Mouse (Mus musculus) heart, embryonic 16.5 days (tissue): ENCODE measurements around the gene Ranbp17. TPM values are rescaled to one million over a fixed set of nuclear protein-coding genes. Genes with fewer than 3 reads are reported as not detected.

Experiments
- ATAC-seq: fragments of 200-750 bp; cut with Nextera tagmentation; replicated peaks from 2 replicates; pipeline ENCODE4 v1.8.0; 2017; ENCODE audit warnings: moderate number of reproducible peaks; ENCODE audit not compliant: insufficient read depth, low FRiP score; ENCODE audit errors: extremely low read depth
- H3K27ac ChIP-seq: fragments of 300-500 bp; sonication (generic); 2 replicates; pipeline ENCODE4 v1.5.1; 2014; ENCODE audit warnings: mild to moderate bottlenecking, low read length, control low read depth, moderate library complexity
- H3K27me3 ChIP-seq: fragments of 300-500 bp; sonication (generic); 2 replicates; pipeline ENCODE4 v1.6.1; 2014; ENCODE audit warnings: low read length, mixed read lengths; ENCODE audit not compliant: control insufficient read depth, insufficient read depth
- H3K36me3 ChIP-seq: fragments of 300-500 bp; sonication (generic); 2 replicates; pipeline ENCODE4 v1.6.1; 2014; ENCODE audit not compliant: control insufficient read depth, insufficient read depth
- H3K4me1 ChIP-seq: fragments of 300-500 bp; sonication (generic); 2 replicates; pipeline ENCODE4 v1.6.1; 2014; ENCODE audit warnings: low read length, mixed read lengths; ENCODE audit not compliant: control insufficient read depth, insufficient read depth
- H3K4me2 ChIP-seq: fragments of 300-500 bp; sonication (generic); 2 replicates; pipeline ENCODE4 v1.6.1; 2014; ENCODE audit warnings: low read depth, mild to moderate bottlenecking, control low read depth, low read length
- H3K4me3 ChIP-seq: fragments of 300-500 bp; sonication (generic); 2 replicates; pipeline ENCODE4 v1.5.1; 2014; ENCODE audit warnings: mild to moderate bottlenecking, control low read depth, low read length
- H3K9ac ChIP-seq: fragments of 300-500 bp; sonication (generic); 2 replicates; pipeline ENCODE4 v1.6.1; 2014; ENCODE audit warnings: low read length, control low read depth
- H3K9me3 ChIP-seq: fragments of 300-500 bp; sonication (generic); replicated peaks from 2 replicates; pipeline ENCODE4 v1.6.1; 2016; ENCODE audit warnings: low read length; ENCODE audit not compliant: control insufficient read depth
- WGBS: fragments of 180-500 bp; shearing (Covaris S2); extraction: QIAGEN DNeasy Blood & Tissue Kit; methylation state at CpG from one replicate; pipeline ENCODE4 v1.1.7; 2014; 5-methylcytosine and 5-hydroxymethylcytosine counted together
- polyA plus RNA-seq: library from polyadenylated mRNA; unstranded; fragments of >200 nt; fragmentation: Nextera tagmentation; extraction: Ambion mirVana; gene quantifications from 2 replicates; pipeline ENCODE4 v1.2.1, GENCODE M21; 2015

Ranbp17 gene
- polyA plus RNA-seq, 1 experiment from 2014 or later: 3.1 TPM

DNA sequence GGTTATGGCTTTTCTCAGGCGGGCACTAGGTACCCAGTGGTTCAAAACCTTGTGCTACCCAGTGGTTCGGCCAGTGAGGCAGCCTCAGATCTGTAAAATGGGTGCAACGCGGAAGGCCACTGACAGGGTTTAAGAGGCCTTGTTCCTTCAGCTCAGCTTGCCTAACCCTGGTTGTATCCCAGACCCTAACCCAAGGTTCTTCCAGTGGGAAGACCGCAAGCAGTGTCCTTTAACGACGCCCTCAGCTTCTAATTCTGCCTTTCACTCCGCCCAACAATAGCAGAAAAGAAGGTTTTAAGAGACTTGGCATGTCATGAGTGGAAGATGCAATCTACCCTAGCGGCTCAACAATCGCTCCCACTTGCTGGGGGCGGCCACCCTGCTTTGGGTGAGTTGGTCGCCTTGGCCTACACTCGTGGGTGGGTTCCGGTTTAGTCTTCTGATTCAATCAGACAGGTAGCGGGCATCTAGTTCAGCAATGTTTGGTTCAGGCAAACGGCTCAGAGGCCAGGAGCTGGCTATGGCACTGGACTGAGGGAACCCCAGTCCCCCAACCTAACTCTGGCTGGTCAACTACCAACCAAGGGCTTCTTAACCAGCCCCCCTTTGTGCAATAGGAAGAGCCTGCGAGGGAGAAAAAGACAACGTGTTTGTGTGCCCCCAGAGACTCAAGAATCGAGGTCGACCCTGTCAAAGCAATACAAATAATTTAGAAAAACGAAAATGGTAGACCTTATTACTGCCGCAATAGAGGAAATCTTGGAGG, 315.0 kb downstream of the Ranbp17 start:
- Histone ChIP-seq H3K27ac (no peak overlapping the region), H3K4me3 (no peak overlapping the region), H3K27me3 (peaks cover 89% of the 10 kb centered on the region), H3K4me2 (no peak overlapping the region), H3K9me3 (peaks cover 7% of the 10 kb centered on the region; the same call in 1 of the 2 replicates), H3K9ac (no peak overlapping the region), H3K4me1 (peaks cover 11% of the 10 kb centered on the region), H3K36me3 (no peaks in the 10 kb centered on the region)
- WGBS: 24% methylated on average over 22 of the region's 22 CpGs
- ATAC-seq: no peak

DNA sequence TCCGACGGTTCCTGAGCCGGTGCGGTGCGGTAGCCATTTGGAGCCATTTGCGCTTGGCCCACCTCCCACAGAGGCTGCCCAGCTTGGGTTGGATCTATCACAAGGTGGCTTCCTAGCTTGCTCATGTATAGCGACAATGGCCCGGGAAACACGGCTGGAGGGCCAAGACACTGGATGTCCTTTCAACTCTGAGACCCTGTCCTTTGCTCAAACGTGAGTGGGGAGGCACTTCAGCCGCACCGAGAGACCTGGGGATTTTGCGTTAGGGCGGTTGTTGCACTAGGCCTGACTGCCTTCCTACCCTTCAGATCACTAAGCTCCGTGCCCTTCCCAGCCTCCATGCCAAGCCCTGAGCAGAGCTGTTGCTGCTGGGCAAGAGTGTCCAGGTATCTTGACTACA, 315.9 kb downstream of the Ranbp17 start:
- Histone ChIP-seq H3K27me3 (peaks cover 89% of the 10 kb centered on the region), H3K27ac (no peak overlapping the region), H3K36me3 (no peaks in the 10 kb centered on the region), H3K4me3 (no peak overlapping the region), H3K4me1 (peaks cover 11% of the 10 kb centered on the region), H3K4me2 (no peak overlapping the region), H3K9ac (no peak overlapping the region), H3K9me3 (peaks cover 7% of the 10 kb centered on the region; the same call in 1 of the 2 replicates)
- 17% methylated on average over 15 of the region's 15 CpGs for WGBS
- ATAC-seq: no peak

DNA sequence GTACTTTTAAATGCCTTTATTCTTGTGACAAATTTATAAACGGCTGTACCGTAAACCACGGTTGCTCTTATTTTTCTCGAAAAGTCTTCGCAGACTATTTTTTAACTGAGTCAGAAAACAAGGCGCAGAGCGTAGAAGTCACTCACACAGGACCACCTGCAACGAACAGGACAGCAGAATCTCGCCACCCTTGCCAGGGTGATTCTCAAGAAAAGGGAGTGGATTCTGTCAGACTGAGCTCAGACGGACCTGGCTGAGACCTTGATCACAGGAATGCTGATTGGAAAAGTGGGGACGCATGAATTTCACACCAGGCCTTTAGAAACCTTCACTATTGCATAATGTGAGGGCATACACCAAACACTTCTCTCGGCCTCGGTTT, 316.4 kb downstream of the Ranbp17 start:
- no peak for ATAC-seq
- Histone ChIP-seq H3K27me3 (peaks cover 84% of the 10 kb centered on the region), H3K36me3 (no peaks in the 10 kb centered on the region), H3K27ac (no peak overlapping the region), H3K4me1 (peaks cover 11% of the 10 kb centered on the region), H3K9ac (no peak overlapping the region), H3K4me2 (no peak overlapping the region), H3K4me3 (no peak overlapping the region), H3K9me3 (peaks cover 7% of the 10 kb centered on the region; the same call in 1 of the 2 replicates)
- WGBS: 32% methylated on average over 13 of the region's 13 CpGs

DNA sequence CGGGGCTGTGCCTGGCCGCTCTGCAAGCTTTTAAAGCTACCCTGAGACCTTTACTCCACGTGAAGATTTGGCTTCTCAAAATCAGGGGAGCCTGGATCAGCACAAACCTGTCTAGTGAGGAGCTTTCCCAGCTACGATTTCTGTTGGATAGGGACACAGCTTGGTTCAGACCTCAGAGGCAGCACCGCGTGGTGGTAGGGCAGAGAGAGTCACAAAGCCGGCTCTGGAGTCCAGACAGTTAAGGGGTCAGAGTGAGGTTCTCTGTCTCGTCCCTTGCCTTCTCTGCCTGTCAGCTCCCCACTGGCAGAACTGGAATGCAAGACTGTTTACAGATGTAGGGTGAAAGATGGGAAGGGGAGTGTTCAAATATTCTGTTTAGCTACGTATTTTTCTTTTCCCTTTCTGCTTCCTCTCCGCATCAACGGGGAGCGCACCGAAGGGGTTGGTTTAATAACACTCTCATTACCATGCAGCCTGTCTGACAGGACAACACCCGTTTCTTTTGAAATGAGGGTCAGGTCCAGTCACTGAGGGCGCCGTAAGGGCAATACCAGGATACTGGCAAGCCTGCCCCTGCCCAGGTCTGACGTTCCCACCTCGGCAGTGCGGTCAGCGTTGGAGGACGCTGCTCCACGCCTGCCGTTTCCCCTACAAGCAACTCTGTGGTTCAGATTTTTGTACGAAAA, 317.0 kb downstream of the Ranbp17 start:
- Histone ChIP-seq H3K9ac (no peak overlapping the region), H3K27me3 (peaks cover 83% of the 10 kb centered on the region), H3K4me3 (no peak overlapping the region), H3K4me2 (no peak overlapping the region), H3K27ac (no peak overlapping the region), H3K4me1 (peaks cover 11% of the 10 kb centered on the region), H3K36me3 (no peaks in the 10 kb centered on the region), H3K9me3 (peaks cover 7% of the 10 kb centered on the region; the same call in 1 of the 2 replicates)
- WGBS: 11% methylated on average over 24 of the region's 24 CpGs
- ATAC-seq: no peak

DNA sequence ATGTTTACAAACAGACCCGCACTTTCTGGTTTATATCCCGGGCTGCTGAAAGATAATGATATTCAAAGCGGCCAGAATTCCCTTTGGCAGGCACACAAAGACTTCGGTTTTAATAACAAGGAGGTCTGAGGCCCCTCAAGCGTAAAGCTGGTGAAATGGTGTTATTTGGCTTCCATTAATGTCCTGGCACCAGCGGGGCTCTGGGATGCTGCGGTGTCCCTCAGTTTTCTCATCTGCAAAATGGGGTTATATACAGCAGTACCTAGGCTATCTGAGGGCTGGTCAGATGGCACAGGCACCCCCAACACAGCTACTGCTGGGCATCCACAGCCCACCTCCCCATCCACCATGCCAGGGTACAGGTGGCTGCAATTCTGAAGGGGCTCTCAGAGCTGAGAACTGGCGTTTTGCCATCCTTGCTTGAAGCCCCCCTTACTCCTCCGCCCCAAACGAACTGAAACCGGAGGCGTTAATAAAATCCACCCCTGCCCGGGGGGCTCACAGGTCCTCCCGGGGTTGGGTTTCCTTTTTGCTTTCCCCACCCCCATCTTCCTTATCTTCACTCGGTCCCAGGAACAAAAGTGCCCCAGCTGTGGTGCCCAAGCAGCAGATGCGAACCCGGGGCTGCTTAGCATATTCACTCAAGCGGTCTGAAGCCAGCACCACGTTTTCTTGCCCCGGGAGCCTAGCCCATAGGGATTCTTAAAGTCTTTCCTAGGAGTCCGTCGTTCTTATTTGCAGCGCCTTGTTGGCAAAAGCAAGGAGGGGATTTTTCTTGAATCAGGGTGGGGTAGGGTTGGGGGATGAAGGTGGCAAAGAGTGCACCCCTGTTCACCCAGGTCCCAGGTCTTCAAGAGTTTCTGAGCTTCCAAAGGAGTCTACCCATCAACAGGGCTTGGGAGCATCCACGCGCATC, 317.8 kb downstream of the Ranbp17 start:
- WGBS: 4% methylated on average over 25 of the region's 25 CpGs
- Histone ChIP-seq H3K9me3 (peaks cover 7% of the 10 kb centered on the region; the same call in 1 of the 2 replicates), H3K27me3 (peaks cover 82% of the 10 kb centered on the region), H3K27ac (no peak overlapping the region), H3K4me2 (no peak overlapping the region), H3K4me1 (peaks cover 5% of the 10 kb centered on the region), H3K4me3 (no peak overlapping the region), H3K36me3 (no peaks in the 10 kb centered on the region), H3K9ac (no peak overlapping the region)
- ATAC-seq: no peak

DNA sequence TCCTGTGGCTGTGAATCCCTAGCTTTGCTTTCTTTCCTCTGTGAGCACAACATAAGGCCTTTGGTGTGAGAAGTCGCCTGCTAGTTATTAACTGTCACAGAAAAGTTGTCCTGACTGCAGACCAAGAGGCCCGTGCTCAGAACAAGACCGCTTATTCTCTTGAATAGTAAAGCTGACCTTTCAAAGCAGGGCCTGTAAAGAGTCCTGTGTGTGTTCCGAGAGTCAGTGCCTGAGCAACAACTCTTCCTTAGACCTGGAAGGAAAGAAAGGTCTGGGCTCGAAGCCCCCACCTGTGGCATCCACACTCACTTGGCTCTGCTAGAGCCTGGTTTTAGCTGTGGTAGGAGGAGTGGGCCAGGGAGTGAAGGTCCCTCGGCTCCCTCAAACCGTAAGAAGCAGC, 318.5 kb downstream of the Ranbp17 start:
- Histone ChIP-seq H3K9ac (no peak overlapping the region), H3K27me3 (peaks cover 81% of the 10 kb centered on the region), H3K4me3 (no peak overlapping the region), H3K4me1 (no peaks in the 10 kb centered on the region), H3K27ac (no peak overlapping the region), H3K9me3 (peaks cover 7% of the 10 kb centered on the region; the same call in 1 of the 2 replicates), H3K36me3 (no peaks in the 10 kb centered on the region), H3K4me2 (no peak overlapping the region)
- WGBS: 30% methylated on average over 7 of the region's 7 CpGs
- ATAC-seq: no peak

DNA sequence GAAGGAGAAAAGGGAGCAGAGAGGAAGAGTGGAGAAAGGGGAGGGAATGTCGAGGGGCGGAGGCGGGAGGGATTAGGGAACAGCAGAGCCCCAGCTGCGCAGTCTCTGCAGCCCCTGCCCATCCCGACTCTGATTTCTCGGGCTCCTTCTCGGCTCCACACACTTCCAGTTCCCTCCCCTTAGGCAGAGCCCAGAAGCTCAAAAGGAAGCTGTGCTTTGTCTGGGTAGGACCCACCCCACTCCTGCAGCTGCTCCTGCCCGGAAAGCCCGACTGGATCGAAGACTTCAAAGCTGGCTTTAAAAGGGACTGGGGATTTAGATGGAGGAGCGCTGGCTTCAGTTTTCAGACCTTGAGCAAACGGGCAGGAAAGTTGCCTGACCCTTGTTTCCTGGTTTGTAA, 319.9 kb downstream of the Ranbp17 start:
- Histone ChIP-seq H3K4me1 (no peaks in the 10 kb centered on the region), H3K4me3 (no peak overlapping the region), H3K9me3 (peaks cover 7% of the 10 kb centered on the region; the same call in 1 of the 2 replicates), H3K9ac (no peak overlapping the region), H3K4me2 (no peak overlapping the region), H3K27ac (no peak overlapping the region), H3K27me3 (peaks cover 71% of the 10 kb centered on the region), H3K36me3 (no peaks in the 10 kb centered on the region)
- WGBS: 3% methylated on average over 12 of the region's 12 CpGs
- ATAC-seq: no peak

DNA sequence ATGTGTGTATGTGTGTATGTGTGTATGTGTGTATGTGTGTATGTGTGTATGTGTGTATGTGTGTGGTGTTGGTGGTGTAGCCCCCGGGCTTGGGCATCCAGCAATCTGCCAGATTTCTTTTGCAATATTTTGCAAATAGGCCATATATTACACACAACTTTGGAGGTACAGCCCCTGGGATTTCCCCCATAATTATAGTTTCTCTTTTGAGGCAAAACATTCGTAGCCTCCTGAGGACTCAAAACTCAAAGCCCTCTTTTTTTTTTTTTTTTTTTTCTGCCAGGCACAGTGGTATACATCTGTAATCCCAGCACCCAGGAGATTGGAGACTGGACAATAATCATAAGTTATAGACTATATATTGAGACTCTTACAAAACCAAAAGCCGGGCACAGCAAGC, 331.7 kb downstream of the Ranbp17 start:
- WGBS: 76% methylated on average over 3 of the region's 3 CpGs
- no peak overlapping the region for H3K9ac ChIP-seq
- no peaks in the 10 kb centered on the region for H3K9me3 ChIP-seq
- no peak overlapping the region for H3K27ac ChIP-seq
- H3K4me1 ChIP-seq: peaks cover 3% of the 10 kb centered on the region; the same call in 1 of the 2 replicates
- H3K27me3 ChIP-seq: peaks cover 24% of the 10 kb centered on the region
- H3K4me3 ChIP-seq: no peak overlapping the region
- H3K36me3 ChIP-seq: no peaks in the 10 kb centered on the region
- H3K4me2 ChIP-seq: no peak overlapping the region
- no peak for ATAC-seq
